Mouse (Mus musculus): Measurements from ENCODE around the gene Ankfn1. TPM values are rescaled to one million over a fixed set of nuclear protein-coding genes. Genes with fewer than 3 reads are reported as not detected.

Gene Ankfn1
- not detected for total RNA-seq (2021)

- DNase-seq (ENCODE audit: low spot score): no peak
Observed at GRCm38 (mm10) chr11:89777431-89777830, at the start of gene Ankfn1. Gene Ankfn1 (minus strand): TSS chr11:89777653.

DNA sequence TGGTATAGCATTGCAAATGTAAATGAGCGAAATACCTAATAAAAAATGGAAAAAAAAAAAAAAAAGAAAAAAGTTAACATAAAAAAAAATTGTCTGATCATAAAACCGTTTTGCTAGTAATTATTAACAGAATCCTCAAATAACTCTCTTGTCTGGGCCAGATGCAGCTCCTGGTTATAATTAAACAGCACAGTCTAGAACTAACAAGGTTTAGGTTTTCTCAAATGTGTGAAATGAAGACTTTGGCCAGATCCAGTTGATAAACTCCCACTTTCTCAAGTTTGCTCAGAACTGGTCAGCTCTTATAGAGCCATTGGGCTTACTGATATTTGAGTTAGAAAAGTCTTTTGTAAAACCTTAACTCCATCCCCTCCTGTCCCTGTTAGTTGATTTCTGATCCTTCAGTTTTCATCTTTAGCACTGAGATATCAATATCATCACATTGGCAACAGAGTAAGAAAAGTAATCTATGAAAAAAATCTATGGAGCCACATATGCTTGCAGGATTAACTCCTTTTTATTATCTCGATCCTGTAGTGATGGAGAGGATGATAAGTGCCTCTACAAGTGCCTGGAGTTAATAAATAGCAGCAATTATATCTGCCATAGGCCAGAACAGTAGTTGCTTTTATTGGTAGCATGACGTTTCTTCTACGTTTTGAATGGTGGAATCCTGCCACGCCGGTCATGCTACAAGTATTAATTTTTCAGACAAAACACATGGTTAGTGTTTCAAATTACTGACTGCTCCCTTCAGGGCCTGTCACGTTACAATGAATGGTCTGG, 46.4 kb upstream of the Ankfn1 start:
- DNase-seq (ENCODE audit: low spot score): no peak
- intact Hi-C loops (cut with DNase I): no loop called here

More at GRCm38 (mm10) chr11:89777431-89777830, at the start of gene Ankfn1:
- intact Hi-C loops (cut with DNase I): no loop called here

DNA sequence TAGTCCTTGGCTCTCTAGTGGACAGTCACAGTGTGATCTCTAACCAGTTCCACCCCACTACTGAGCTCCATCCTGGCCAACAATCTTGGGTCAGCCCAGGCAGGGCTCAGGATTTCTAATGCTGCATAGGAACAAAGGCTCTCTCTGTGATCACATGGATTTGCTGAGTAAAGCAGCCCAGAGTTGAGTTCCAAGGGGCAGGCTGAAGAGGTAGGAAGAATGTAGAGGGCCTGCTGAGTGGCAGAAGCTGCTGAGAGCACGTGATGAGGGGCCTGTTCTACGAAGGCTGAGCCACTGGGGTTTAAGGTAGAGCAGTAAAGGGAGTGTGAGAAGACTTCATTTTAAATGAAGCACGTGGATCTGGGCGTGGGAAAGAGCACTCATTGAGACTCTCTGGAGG, 41.1 kb upstream of the Ankfn1 start:
- intact Hi-C loops (cut with DNase I): no loop called here
- DNase-seq (ENCODE audit: low spot score): no peak

GRCm38 (mm10) chr11:89811403-89811802, 34.0 kb upstream of the Ankfn1 start:
- no peak for DNase-seq (ENCODE audit: low spot score)
- intact Hi-C loops (cut with DNase I): no loop called here

- intact Hi-C loops (cut with DNase I): no loop called here
- DNase-seq (ENCODE audit: low spot score): no peak
Observed at GRCm38 (mm10) chr11:89807998-89808397, 30.5 kb upstream of the Ankfn1 start.

DNA sequence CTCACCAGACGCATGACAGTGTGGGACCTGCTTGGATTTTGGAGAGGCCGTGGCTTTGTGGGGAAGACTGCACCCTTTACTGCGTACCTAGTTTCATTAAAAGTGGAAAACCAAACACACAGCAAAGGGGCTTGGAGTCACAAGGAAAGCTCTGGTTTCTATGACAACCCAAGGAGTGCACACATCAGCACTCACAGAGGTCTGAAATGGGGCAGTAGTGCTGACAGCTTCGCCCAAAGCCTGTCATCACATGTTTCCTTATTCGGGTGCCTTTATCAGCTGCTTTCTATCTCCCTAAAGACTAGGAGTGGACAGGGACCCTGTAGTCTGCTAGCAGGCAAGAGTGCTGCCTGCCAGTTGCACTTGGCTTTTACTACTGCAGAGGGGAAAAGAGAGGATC, 27.4 kb upstream of the Ankfn1 start:
- DNase-seq (ENCODE audit: low spot score): no peak
- intact Hi-C loops (cut with DNase I): no loop called here

DNA sequence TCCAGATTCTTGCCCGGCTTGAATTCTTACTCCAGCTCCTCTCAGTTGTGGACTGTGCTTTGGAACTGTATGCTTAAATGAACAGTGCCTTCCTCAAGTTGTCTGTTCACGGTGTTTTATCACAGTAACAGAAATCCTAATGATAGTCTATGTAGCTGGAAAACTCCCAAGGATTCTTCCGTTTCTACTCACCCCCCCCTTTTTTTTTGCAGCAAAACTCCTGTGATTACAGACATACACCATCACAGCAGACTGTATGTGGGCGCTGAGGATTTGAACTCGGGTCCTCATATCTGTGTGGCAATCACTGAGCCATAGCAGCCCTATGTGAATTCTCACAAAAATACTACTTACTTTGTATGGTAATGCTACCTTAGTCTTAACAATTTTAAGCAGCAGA, 26.5 kb upstream of the Ankfn1 start:
- intact Hi-C loops (cut with DNase I): no loop called here
- no peak for DNase-seq (ENCODE audit: low spot score)

DNA sequence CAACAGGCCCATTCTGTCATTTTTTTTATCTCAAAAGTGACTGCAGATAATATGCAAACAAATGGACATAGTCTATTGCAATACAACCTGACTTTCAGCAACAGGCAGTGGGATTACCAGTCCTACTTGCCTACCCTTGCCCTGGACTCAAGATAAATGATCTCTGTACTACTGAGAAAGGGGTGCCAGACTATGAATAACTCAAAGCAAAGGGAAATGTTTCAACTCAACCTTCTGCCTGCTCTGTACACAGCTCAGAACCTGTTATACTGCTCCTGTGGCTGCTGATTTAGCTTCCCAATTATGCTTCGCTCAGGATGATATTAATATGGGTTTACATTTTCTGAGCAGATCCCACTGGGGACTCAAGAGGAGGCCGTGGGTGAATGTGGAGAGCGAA, 15.3 kb upstream of the Ankfn1 start:
- no peak for DNase-seq (ENCODE audit: low spot score)
- intact Hi-C loops (cut with DNase I): no loop called here

- intact Hi-C loops (cut with DNase I): no loop called here
- DNase-seq (ENCODE audit: low spot score): no peak
Observed at GRCm38 (mm10) chr11:89776070-89776469, 1.4 kb downstream of the Ankfn1 start.

DNA sequence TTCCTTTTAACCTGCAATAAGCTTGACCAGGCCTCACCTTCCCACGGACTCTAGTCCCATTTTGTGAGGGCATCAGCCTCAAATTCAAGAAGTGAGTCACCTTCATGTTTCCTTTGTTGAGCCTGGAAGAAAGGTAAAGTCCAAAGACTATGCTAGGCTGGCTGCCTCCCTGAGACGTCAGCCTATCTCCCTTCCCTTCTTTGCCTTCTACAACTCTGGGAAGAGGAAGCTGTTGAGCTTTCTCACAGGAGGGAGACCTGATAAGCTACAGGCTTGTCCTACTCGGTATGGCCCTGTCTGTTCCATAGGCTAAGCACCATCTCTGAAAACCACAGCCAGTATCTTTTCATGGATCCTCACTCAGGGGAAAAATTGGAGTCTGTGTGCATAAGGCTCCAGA, 2.5 kb downstream of the Ankfn1 start:
- intact Hi-C loops (cut with DNase I): no loop called here
- no peak for DNase-seq (ENCODE audit: low spot score)

DNA sequence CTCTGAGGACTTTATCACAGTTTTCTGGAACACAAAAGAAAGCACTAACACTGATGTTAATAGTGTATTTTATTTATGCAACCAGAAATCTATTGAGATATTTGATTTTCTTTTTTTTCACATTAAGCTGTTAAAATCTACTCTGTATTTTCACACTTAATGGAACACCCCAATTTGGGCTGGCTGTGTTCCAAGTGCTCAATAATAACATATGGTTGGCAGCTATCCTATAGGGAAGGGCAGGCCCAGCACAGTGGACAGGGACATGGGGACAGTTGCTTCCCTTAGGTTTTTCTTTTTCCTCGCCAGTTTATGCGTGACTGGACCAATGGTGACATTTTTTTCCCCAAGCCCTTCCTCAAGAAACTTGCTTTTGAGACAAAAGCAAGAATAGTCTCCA, 4.5 kb downstream of the Ankfn1 start:
- no peak for DNase-seq (ENCODE audit: low spot score)
- intact Hi-C loops (cut with DNase I): no loop called here

GRCm38 (mm10) chr11:89765770-89766148, 11.7 kb downstream of the Ankfn1 start:
- intact Hi-C loops (cut with DNase I): no loop called here
- no peak for DNase-seq (ENCODE audit: low spot score)

DNA sequence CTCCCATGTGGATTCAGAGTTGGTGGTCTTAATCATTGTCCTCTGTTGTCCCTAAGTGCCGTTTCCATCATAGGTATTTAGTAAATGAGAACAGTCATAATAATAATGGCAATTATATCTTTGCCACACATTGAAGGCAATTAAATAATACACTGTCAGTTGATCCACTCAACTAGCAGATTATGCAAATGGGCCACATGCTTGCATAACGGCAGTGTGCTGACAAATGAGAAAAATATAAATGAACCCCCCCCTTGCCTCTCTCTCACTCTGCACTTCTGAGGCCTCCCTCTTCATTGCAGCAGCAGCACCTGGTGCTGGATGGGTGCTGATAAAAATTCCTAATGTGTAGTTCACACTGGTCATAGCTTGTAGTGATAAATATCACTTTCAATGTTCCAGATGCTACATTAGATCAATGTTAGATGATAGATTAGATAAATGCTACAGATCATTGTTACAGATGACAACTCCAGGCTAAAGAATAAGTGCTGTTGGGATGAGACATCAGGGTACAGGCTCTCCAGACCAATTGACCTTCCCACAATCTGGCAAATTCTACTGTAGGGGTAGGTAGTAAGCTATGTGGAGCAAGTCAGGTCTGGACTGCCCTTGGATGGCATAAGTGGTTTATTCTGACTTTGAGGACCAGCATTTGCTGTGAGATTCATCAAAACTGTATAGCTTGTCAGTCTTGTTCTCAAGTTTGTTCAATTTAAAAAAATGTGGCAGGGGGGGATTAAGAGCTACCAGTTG, 12.3 kb downstream of the Ankfn1 start:
- intact Hi-C loops (cut with DNase I): no loop called here
- no peak for DNase-seq (ENCODE audit: low spot score)

- intact Hi-C loops (cut with DNase I): no loop called here
Observed at GRCm38 (mm10) chr11:89733973-89734693, 43.3 kb downstream of the Ankfn1 start.

GRCm38 (mm10) chr11:89733526-89733925, 43.9 kb downstream of the Ankfn1 start:
- intact Hi-C loops (cut with DNase I): no loop called here
- no peak for DNase-seq (ENCODE audit: low spot score)

More at GRCm38 (mm10) chr11:89733973-89734693, 43.3 kb downstream of the Ankfn1 start:
- no peak for DNase-seq (ENCODE audit: low spot score)

GRCm38 (mm10) chr11:89720847-89721246, 56.6 kb downstream of the Ankfn1 start:
- DNase-seq (ENCODE audit: low spot score): no peak
- intact Hi-C loops (cut with DNase I): loop anchor here (2.0 to 10.0 kb wide), 2 partner anchors 176 to 556 kb away; no protein-coding TSS in a partner anchor

DNA sequence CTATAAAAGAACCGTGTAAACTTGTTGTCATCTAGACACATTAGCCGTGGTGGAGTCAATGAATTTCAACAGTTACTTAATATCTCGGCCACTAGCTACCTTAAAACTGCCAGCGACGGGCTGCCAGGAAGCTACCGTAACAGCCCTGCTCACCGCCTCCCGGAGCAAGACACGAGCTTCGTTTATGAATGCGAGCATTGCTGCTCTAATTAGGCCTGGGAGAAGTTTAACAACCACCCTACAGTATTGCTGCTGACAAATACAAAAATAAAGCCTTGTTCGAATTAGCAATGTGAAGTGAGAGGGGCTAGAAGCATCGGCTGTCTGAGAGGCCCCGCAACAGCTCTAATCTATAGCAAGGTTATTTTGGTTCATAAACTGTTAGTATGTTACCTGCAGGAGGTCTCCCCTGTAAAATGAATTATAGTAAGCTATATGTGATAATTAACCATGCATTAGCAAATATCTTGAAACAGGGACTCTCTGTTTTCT, 58.9 kb downstream of the Ankfn1 start:
- intact Hi-C loops (cut with DNase I): no loop called here
- no peak for DNase-seq (ENCODE audit: low spot score)

GRCm38 (mm10) chr11:89716351-89716750, 61.1 kb downstream of the Ankfn1 start:
- intact Hi-C loops (cut with DNase I): no loop called here
- DNase-seq (ENCODE audit: low spot score): no peak

DNA sequence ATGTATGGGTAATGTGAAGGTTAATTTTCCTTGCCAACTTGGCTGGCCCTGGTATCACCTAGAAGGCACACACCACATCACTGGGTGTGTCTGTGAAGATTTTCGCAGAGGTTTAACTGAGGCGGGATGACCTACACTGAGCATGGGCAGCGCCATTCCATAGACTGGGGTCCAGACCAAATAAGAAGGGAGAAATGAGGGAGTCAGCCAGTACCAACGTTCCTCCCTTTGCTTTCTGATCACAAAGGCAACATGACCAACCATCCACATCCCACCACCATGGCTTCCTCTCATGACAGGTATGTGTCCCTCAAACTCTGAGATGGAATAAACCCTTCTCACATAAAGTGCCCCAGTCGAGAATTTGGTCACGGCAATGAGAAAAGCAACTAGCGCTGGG, 68.9 kb downstream of the Ankfn1 start:
- no peak for DNase-seq (ENCODE audit: low spot score)
- intact Hi-C loops (cut with DNase I): no loop called here

Data from heart, postnatal 25 days (tissue).